Mouse (Mus musculus) liver, postnatal 0 days (tissue): ENCODE results near the gene 2310057M21Rik. TPM values are rescaled to one million over a fixed set of nuclear protein-coding genes. Genes with fewer than 3 reads are reported as not detected.

ENCODE experiments used
- ATAC-seq: fragments of 200-750 bp; cut with Nextera tagmentation; 2 replicates; pipeline ENCODE4 v1.8.0; 2017; ENCODE audit warnings: mild to moderate bottlenecking, moderate library complexity
- DNase-seq: peaks from one replicate; pipeline ENCODE4 v3.0.0-alpha.2; 2016
- H3K27ac ChIP-seq: fragments of 300-500 bp; sonication (generic); 2 replicates; pipeline ENCODE4 v1.5.1; 2014; ENCODE audit warnings: antibody characterized with exemption, moderate library complexity, mild to moderate bottlenecking, low read depth
- H3K27me3 ChIP-seq: fragments of 300-500 bp; sonication (generic); 2 replicates; pipeline ENCODE4 v1.6.1; 2014; ENCODE audit warnings: low read length, control low read depth, mixed read lengths; ENCODE audit not compliant: insufficient read depth
- H3K36me3 ChIP-seq: fragments of 300-500 bp; sonication (generic); replicated peaks from 2 replicates; pipeline ENCODE4 v1.6.1; 2014; ENCODE audit warnings: mild to moderate bottlenecking, control low read depth, low read length, moderate library complexity, mixed read lengths; ENCODE audit not compliant: insufficient read depth
- H3K4me1 ChIP-seq: fragments of 300-500 bp; sonication (generic); 2 replicates; pipeline ENCODE4 v1.6.1; 2014; ENCODE audit warnings: antibody characterized with exemption, mild to moderate bottlenecking, control low read depth; ENCODE audit not compliant: insufficient read depth
- H3K4me2 ChIP-seq: fragments of 300-500 bp; sonication (generic); 2 replicates; pipeline ENCODE4 v1.6.1; 2014; ENCODE audit warnings: low read depth, mild to moderate bottlenecking, low read length, moderate library complexity, mixed read lengths
- H3K4me3 ChIP-seq: fragments of 300-500 bp; sonication (generic); 2 replicates; pipeline ENCODE4 v1.5.1; 2014; ENCODE audit warnings: low read depth, low read length
- H3K9ac ChIP-seq: fragments of 300-500 bp; sonication (generic); replicated peaks from 2 replicates; pipeline ENCODE4 v1.6.1; 2014; ENCODE audit warnings: mild to moderate bottlenecking, moderate library complexity
- H3K9me3 ChIP-seq: fragments of 300-500 bp; sonication (generic); 2 replicates; pipeline ENCODE4 v1.6.1; 2016; ENCODE audit warnings: mild to moderate bottlenecking, control low read depth, low read length, mixed read lengths
- CTCF ChIP-seq: sonication (generic); IDR thresholded peaks from 2 replicates; pipeline ENCODE4 v1.5.1; 2016; ENCODE audit warnings: antibody characterized with exemption, low read depth
- EP300 ChIP-seq: IDR thresholded peaks from 2 replicates; pipeline ENCODE4 v1.6.1; 2016; ENCODE audit warnings: antibody characterized with exemption, low read depth, mild to moderate bottlenecking
- WGBS: fragments of 180-500 bp; shearing (Covaris S2); extraction: QIAGEN DNeasy Blood & Tissue Kit; methylation state at CpG from one replicate; pipeline ENCODE4 v1.1.7; 2014; ENCODE audit not compliant: insufficient replicate concordance; 5-methylcytosine and 5-hydroxymethylcytosine counted together
- polyA plus RNA-seq: library from polyadenylated mRNA; unstranded; fragments of >200 nt; fragmentation: Nextera tagmentation; extraction: Ambion mirVana; gene quantifications from 2 replicates; pipeline ENCODE4 v1.2.1, GENCODE M21; 2015

2310057M21Rik gene
- polyA plus RNA-seq, 1 experiment from 2014 or later, result 4.7 TPM

DNA sequence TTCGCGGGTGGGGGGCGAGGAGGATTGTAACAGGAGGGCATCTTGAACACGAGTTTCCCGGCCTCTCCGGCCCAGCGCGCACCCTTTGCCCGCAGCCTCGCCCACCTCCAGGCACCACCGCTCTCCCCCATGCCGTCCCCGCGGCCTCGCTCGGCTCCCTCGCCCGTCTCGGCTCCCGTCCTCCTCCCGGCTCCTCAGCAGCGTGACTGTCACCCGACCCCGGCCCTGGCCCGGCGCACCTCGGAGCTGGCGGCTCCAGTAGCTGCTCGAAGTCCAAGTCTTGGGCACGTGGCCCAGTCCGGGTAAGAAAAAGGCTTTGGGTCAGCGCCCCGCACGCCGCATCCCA is 317 bp downstream of the 2310057M21Rik start:
- H3K9me3 ChIP-seq, result no peaks in the 10 kb centered on the region
- H3K27me3 ChIP-seq, result no peaks in the 10 kb centered on the region
- no peak for DNase-seq
- H3K4me2 ChIP-seq, result peak overlapping the region; percentile 98
- H3K9ac ChIP-seq, result peak overlapping the region; percentile 96
- H3K4me1 ChIP-seq, result peaks cover 11% of the 10 kb centered on the region
- peak overlapping the region; percentile 93 for H3K4me3 ChIP-seq
- under 1% methylated on average over 29 of the region's 35 CpGs for WGBS
- ATAC-seq, result peak; percentile 74
- peak overlapping the region; percentile 95 for H3K27ac ChIP-seq
- peaks cover 19% of the 10 kb centered on the region for H3K36me3 ChIP-seq
- TF ChIP-seq EP300 (no peak), CTCF (no peak)

DNA sequence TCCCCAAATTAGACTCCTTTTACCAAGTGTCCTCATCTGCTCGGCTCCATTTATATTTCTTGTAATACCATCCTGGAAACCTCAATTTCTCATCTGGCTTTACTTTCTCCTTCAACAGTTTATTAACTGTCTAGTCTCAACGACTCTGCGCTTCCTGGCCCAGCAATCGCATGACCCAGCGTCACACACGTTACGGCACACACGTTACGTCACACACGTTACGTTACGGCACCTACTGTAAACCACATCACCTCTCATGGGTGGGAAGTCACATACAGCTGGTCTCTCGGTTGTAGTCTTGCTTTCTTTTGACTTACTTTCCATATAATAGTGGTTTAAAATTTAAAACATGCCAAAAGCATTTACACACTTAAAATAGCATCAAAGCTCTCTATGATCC is 6.5 kb downstream of the 2310057M21Rik start:
- no peak for DNase-seq
- Histone ChIP-seq H3K27me3 (no peaks in the 10 kb centered on the region), H3K4me2 (no peak overlapping the region), H3K9ac (no peak overlapping the region), H3K4me3 (no peak overlapping the region), H3K4me1 (peaks cover 2% of the 10 kb centered on the region; the same call in 1 of the 2 replicates), H3K9me3 (no peaks in the 10 kb centered on the region), H3K27ac (no peak overlapping the region), H3K36me3 (peaks cover 42% of the 10 kb centered on the region)
- TF ChIP-seq CTCF (no peak), EP300 (no peak)
- 78% methylated on average over 13 of the region's 13 CpGs for WGBS
- no peak for ATAC-seq

DNA sequence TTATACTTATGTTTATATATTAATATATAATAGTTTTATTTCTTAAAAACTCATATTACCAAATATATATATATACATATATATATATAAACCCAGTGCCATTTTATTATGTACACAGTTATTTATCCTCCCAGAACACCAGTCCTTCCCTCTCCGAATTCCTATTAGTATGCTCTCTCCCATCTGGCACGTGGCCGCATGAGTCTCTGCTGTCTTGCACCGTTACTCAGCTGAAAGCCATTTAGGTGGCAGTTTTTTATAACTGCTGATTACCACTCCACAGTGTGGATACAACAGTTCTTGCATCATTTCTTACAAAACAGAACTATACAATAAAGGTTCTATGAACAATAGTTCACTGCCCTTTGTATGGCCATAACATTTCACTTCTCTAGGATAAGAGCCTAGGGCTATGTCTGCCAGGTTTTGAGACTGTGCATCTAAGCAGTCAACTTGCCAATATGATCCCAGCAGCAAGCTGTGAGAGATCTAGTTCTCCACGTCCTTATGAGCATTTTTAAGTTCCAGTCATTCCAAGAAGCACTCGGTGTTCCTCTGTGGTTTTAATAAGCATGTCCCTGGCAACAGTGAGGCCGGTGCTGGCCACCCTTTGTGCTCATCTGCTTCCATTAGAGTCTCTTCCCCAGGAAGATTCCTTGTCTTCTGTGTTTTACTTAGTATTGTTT is 16.6 kb downstream of the 2310057M21Rik start:
- DNase-seq (no peak), ATAC-seq (no peak)
- Histone ChIP-seq H3K27ac (no peak overlapping the region), H3K27me3 (no peaks in the 10 kb centered on the region), H3K9me3 (no peaks in the 10 kb centered on the region), H3K9ac (no peak overlapping the region), H3K4me1 (no peaks in the 10 kb centered on the region), H3K36me3 (peaks cover 32% of the 10 kb centered on the region), H3K4me2 (no peak overlapping the region), H3K4me3 (no peak overlapping the region)
- TF ChIP-seq EP300, result no peak
- TF ChIP-seq CTCF, result no peak
- 82% methylated on average over 7 of the region's 7 CpGs for WGBS

DNA sequence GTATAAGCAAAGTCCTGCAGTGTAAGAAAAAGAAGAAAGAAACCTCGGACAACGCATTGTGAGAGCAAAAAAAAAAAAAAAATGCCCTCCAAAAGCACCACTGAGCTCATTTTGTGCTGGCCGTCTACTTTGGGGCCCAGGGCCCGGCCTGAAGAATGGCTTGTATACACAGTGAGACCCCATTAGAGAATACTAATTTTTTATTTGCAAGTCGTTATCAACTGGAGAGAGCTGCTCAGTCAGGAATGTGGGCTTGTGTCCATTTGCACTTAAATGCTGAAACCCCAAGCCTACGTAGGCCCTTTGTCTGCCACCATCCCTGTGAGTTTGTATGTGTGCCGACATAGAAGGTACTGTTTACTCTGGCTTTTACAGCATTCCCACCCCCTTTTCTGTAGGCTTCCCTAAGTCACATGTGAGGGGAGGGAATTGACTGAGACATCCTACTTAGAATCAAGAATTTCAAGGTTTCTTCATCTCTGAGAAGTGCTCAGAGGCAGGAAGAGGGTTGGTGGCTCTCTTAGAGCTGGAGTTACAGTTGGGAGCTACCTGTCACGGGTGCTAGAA is 25.0 kb downstream of the 2310057M21Rik start:
- WGBS, result 70% methylated on average over 8 of the region's 8 CpGs
- peaks cover 2% of the 10 kb centered on the region; the same call in 1 of the 2 replicates for H3K36me3 ChIP-seq
- no peak overlapping the region for H3K4me3 ChIP-seq
- no peak for ATAC-seq
- no peaks in the 10 kb centered on the region for H3K27me3 ChIP-seq
- no peaks in the 10 kb centered on the region for H3K4me1 ChIP-seq
- H3K4me2 ChIP-seq, result no peak overlapping the region
- H3K27ac ChIP-seq, result no peak overlapping the region
- no peak for DNase-seq
- TF ChIP-seq EP300 (no peak), CTCF (no peak)
- no peaks in the 10 kb centered on the region for H3K9me3 ChIP-seq
- H3K9ac ChIP-seq, result no peak overlapping the region

DNA sequence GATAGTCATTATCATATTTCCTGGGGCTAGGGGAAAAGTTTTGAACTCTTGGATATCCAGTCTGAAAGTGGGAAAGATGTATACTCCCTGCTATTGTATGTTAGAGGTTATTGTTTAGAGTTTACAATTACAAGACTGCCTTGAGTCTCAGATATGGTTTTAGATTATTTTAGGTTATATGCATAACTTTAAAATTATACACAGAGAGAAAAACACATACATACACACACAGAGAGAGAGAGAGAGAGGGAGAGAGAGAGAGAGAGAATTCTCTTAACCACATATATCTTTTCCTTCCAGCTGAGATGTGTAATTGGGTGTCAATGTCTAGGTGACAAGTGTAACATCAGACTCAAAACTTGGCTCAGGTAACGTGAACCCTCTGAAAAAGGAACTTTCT is 29.0 kb downstream of the 2310057M21Rik start, which contains the start of gene Fam24a:
Gene Fam24a, plus strand, starts transcription at position 301 of the 400 bp plus-strand sequence.
- no peak within 1 kb of the TSS for H3K9ac ChIP-seq
- ATAC-seq (no peak), DNase-seq (no peak)
- no peaks in the 10 kb centered on the region for H3K9me3 ChIP-seq
- no peaks in the 10 kb centered on the region for H3K27me3 ChIP-seq
- no peak within 1 kb of the TSS for H3K27ac ChIP-seq
- H3K36me3 ChIP-seq, result 0 out of 2 replicates have a peak, but pooled peaks cover 2% of the 10 kb centered on the region
- no peak within 1 kb of the TSS for H3K4me2 ChIP-seq
- WGBS, result 41% methylated on average over 1 of the region's 1 CpGs
- no peaks in the 10 kb centered on the region for H3K4me1 ChIP-seq
- H3K4me3 ChIP-seq, result no peak within 1 kb of the TSS
- TF ChIP-seq CTCF, result no peak

DNA sequence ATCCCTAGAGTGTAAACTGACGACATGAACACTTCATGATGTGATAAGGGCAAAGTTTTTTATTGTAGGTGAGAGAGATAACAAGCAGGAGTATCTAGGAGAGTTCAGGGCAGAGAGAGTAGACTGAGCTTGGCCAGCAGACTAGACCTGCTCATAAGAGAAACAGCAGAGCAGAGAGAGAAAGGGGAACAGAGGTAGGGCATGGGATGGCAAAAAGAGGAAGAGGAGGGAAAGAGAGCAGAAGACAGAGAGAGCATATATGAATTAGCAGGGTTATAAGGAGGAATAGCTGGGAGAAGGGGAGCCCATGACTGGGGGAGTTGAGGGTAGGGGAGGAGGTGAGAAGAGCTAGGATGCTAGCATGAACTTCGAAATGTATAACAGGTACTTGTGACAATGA is 30.9 kb downstream of the 2310057M21Rik start:
- DNase-seq (no peak), ATAC-seq (no peak)
- H3K4me1 ChIP-seq, result no peaks in the 10 kb centered on the region
- no peak overlapping the region for H3K27ac ChIP-seq
- no peak for TF ChIP-seq CTCF
- TF ChIP-seq EP300, result no peak
- H3K9me3 ChIP-seq, result no peaks in the 10 kb centered on the region
- no peak overlapping the region for H3K4me2 ChIP-seq
- no peak overlapping the region for H3K9ac ChIP-seq
- 62% methylated on average over 2 of the region's 2 CpGs for WGBS
- no peaks in the 10 kb centered on the region for H3K27me3 ChIP-seq
- no peaks in the 10 kb centered on the region for H3K36me3 ChIP-seq
- H3K4me3 ChIP-seq, result no peak overlapping the region
